In the genomic region with DNA sequence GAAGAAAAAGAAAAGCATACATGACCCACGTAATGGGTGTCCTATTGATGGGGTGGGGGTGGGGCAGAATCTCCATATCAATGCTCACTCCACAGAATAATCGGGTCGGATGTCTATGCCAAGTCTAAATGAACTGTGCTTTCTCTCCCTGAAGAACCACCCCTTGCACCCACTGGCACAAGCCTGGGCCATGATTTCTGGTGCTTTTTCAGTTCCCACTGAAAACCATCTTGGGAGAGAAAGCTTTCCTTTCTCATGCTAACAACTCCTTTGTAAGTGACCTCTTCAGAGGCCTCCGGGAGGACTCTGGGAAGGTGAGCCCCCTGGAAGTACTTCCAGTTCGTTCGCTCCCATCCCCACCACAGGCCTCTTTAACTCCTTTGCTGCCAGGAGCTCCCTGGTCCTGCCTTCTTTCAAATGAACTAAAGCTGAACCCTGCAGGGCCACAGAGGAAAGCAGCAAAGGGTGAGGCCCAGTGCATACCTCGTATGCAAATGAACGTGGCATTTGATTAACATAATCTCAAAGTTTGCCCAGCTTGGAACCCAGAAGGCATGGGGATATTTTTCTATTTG, we compare ENCODE assay signal across 8 mouse cellular contexts.
DNase-seq lines count a peak whose midpoint lies in the region; ATAC-seq lines count a peak whose summit lies in the region.

No protein-coding gene starts in this region.

- H3K27me3 ChIP-seq in kidney, embryonic 14.5 days (ENCODE audit: control insufficient read depth, insufficient read depth, low read length) = no peaks in the 10 kb centered on the region
- no peaks in the 10 kb centered on the region for H3K27me3 ChIP-seq in hindbrain, embryonic 12.5 days
- H3K27me3 ChIP-seq in midbrain, embryonic 16.5 days (ENCODE audit: control insufficient read depth, insufficient read depth, low read depth, low read length) = no peaks in the 10 kb centered on the region

- H3K4me2 ChIP-seq in kidney, embryonic 14.5 days (replicated peaks; ENCODE audit: low read depth, low read length) = peak overlapping the region; percentile 28; the same call in 1 of the 2 replicates
- H3K4me2 ChIP-seq in hindbrain, embryonic 12.5 days (replicated peaks) = peak overlapping the region; percentile 40
- no peak overlapping the region; the same call in 1 of the 2 replicates for H3K4me2 ChIP-seq in midbrain, embryonic 16.5 days (ENCODE audit: low read length)

- peak overlapping the region; percentile 40 for H3K9ac ChIP-seq in kidney, embryonic 14.5 days (ENCODE audit: low read depth, low read length)
- H3K9ac ChIP-seq in hindbrain, embryonic 12.5 days = peak overlapping the region; percentile 24; the same call in 1 of the 2 replicates
- H3K9ac ChIP-seq in midbrain, embryonic 16.5 days (ENCODE audit: low read depth, low read length) = no peak overlapping the region; the same call in 1 of the 2 replicates

- no peak overlapping the region for H3K4me3 ChIP-seq in kidney, embryonic 14.5 days (ENCODE audit: low read length)
- no peak overlapping the region for H3K4me3 ChIP-seq in hindbrain, embryonic 12.5 days
- H3K4me3 ChIP-seq in midbrain, embryonic 16.5 days (ENCODE audit: low read depth, low read length) = no peak overlapping the region

- ATAC-seq in kidney, embryonic 14.5 days (ENCODE audit: low FRiP score, low TSS enrichment) = peak; percentile 36; the same call in 1 of the 2 replicates
- peak; percentile 73 for ATAC-seq in hindbrain, embryonic 12.5 days (ENCODE audit: low FRiP score)
- ATAC-seq in midbrain, embryonic 16.5 days = peak; percentile 63

- H3K4me1 ChIP-seq in kidney, embryonic 14.5 days (ENCODE audit: control insufficient read depth, insufficient read depth, low read length) = peaks cover 73% of the 10 kb centered on the region
- H3K4me1 ChIP-seq in hindbrain, embryonic 12.5 days = peaks cover 89% of the 10 kb centered on the region
- peaks cover 78% of the 10 kb centered on the region for H3K4me1 ChIP-seq in midbrain, embryonic 16.5 days (ENCODE audit: control insufficient read depth, insufficient read depth, low read length)

- H3K36me3 ChIP-seq in kidney, embryonic 14.5 days (ENCODE audit: control insufficient read depth, insufficient read depth, low read length) = no peaks in the 10 kb centered on the region
- no peaks in the 10 kb centered on the region for H3K36me3 ChIP-seq in hindbrain, embryonic 12.5 days
- H3K36me3 ChIP-seq in midbrain, embryonic 16.5 days (ENCODE audit: control insufficient read depth, insufficient read depth, low read length) = no peaks in the 10 kb centered on the region

- no peaks in the 10 kb centered on the region for H3K9me3 ChIP-seq in kidney, embryonic 14.5 days (ENCODE audit: control insufficient read depth, low read length)
- no peaks in the 10 kb centered on the region for H3K9me3 ChIP-seq in hindbrain, embryonic 12.5 days (replicated peaks)
- H3K9me3 ChIP-seq in midbrain, embryonic 16.5 days (replicated peaks; ENCODE audit: control insufficient read depth, low read length, poor library complexity, severe bottlenecking) = no peaks in the 10 kb centered on the region

- 6% methylated on average over 8 of the region's 8 CpGs for WGBS in kidney, embryonic 14.5 days
- WGBS in hindbrain, embryonic 12.5 days = 4% methylated on average over 8 of the region's 8 CpGs
- 3% methylated on average over 8 of the region's 8 CpGs for WGBS in midbrain, embryonic 16.5 days

- H3K27ac ChIP-seq in kidney, embryonic 14.5 days (ENCODE audit: low read depth, low read length) = peak overlapping the region; percentile 88
- peak overlapping the region; percentile 93 for H3K27ac ChIP-seq in hindbrain, embryonic 12.5 days
- H3K27ac ChIP-seq in midbrain, embryonic 16.5 days (ENCODE audit: low read length) = peak overlapping the region; percentile 60

- DNase-seq in kidney, adult 18-20 months = no peak
- peak; percentile 47 for DNase-seq in brain, adult 2 months (ENCODE audit: low read depth, low spot score)
- no peak for DNase-seq in urinary bladder, postnatal 10 days (ENCODE audit: low spot score)
- DNase-seq in thymus, postnatal 4 days = no peak
- no peak for DNase-seq in ovary, postnatal 10 days (ENCODE audit: low spot score)
